Mouse (Mus musculus) thymus, postnatal 4 days (tissue): ENCODE measurements around the gene Cdh22.
A peak's percentile ranks its signal among the peaks of the same experiment; 100 is the strongest.

ENCODE experiments used
- DNase-seq: peaks from one replicate; pipeline ENCODE4 v3.0.0; 2021

Cdh22 gene

DNA sequence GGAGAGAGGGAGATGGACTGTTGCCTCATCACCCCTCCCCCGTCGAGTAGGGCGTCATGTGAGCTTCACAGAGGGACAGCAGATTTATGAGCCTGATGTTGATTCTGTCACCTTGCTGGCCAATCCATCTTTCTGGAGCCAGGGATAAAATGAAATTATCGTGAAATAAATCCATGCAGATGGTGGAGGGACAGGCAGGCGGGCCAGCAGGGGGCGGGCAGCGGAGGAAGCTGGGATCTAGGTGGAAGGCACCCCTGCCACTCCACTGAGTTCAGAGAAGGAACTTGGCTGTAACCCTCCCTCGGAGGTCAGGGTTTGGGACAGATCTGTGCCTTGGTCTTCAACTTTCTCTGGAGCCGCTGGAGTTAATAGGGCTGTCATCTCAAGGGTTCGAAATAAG, 156.0 kb downstream of the Cdh22 start:
- peak; percentile 44 for DNase-seq

- no peak for DNase-seq
Observed at GRCm38 (mm10) chr2:165078045-165078444, 156.6 kb downstream of the Cdh22 start.

DNA sequence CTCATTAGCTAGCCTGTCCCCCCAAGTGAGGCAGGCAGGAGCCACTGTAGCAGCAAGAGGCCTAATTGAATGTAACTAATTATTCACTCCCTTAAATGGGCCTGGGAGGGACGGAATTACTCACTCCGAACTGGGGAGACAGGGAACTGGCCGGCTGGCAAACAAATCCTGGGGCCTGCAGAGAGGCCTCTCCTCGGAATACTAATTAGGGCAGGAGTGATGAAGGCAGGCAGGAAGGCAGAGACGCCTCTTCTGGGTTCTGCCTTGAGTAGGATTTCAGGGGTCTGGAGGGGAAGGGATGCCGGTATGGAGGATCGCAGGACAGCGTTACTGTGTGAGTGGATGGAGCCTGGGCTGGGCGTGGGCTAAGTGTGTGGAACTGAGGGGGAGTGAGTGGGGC, 157.6 kb downstream of the Cdh22 start:
- no peak for DNase-seq

GRCm38 (mm10) chr2:165074937-165075336, 159.7 kb downstream of the Cdh22 start:
- DNase-seq: peak; percentile 83

DNA sequence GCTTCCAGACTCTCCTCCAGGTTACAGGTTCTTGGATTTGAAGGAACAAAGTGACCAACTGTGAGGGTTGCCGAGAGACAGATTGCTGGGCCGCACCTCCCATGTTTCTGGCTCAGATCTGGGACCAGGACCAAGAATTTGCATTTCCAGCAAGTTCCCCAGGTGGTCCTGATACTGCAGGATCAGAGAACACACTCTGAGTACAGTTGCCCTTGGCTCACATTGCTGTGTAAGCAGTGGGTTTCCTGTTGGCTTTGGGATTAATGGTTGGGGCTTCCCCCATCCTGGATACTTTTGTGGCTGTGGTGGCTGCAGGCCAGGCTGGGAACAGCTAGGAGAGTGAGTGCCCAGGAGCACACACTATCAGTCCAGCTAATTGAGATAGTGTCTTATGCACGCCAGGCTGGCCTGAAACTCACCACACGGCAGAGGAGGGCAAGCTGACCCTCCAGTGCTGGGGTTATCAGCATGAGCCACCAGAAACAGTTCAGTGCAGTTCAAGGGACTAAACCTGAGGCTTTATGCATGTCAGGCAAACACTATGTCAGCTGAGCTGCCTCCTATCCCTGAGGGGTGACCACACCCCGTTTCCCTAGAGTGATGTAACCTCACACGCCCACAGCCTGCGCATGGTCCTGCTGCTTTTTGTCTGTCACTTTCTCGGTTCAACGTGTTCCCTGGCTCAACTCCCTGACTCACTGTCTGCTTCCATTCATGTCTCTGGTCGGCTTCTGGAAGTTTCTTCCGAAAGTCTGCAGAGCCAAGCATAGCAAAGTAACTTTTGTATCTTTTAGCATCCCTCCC, 160.4 kb downstream of the Cdh22 start:
- no peak for DNase-seq

- DNase-seq: no peak
Observed at GRCm38 (mm10) chr2:165073381-165073781, 161.3 kb downstream of the Cdh22 start.

- peak; percentile 55 for DNase-seq
Observed at GRCm38 (mm10) chr2:165070096-165070816, 164.4 kb downstream of the Cdh22 start.

DNA sequence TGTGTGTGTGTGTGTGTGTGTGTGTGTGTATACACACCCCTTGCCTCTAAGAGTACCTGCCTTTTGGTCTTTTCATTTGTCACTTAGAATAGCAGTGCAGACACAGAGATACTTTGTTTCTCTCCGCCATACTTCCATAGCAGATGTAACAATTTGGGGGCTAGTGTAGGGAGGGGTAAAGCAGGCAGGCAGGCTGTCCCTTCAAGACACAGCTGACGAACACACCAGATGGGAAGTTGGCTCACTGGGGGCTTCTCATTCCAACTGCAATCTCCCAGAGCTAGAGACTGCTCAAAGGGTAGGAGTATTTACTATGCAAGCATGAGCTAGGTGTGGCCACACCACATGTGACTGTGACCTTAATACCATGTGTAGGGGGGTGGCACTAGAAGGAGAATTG, 165.8 kb downstream of the Cdh22 start:
- DNase-seq: no peak

GRCm38 (mm10) chr2:165064489-165064888, 170.2 kb downstream of the Cdh22 start:
- no peak for DNase-seq

- no peak for DNase-seq
Observed at GRCm38 (mm10) chr2:165061638-165062433, 172.8 kb downstream of the Cdh22 start.
